Comparison of ENCODE assay signal across 18 mouse cellular contexts in genomic region chr15:101328876-101329563, GRCm38 (mm10). TPM values are rescaled to one million over a fixed set of nuclear protein-coding genes. Genes with fewer than 3 reads are reported as not detected.
A peak's percentile ranks its signal among the peaks of the same experiment; 100 is the strongest.
DNase-seq lines count a peak whose midpoint lies in the region; ATAC-seq and TF ChIP-seq lines count a peak whose summit lies in the region.
"Had no signal": no experiment of that assay in that cellular context is flagged by ENCODE, and none has a peak within 500 bp of the region (broad histone marks: within the 10 kb centered on the region; RNA-seq: fewer than 3 reads in every experiment).

No protein-coding gene starts in this region.

- in situ Hi-C loops in Patski (cut with MboI; ENCODE audit: low pct_unique_long_range_greater_than_20kb) = no loop called here

- no peak for TF ChIP-seq CTCF in gastrocnemius, adult 2 months (IDR thresholded peaks at IDR 0.05)
- no peak for TF ChIP-seq CTCF in lung, postnatal 0 days (IDR thresholded peaks at IDR 0.05)
- no peak for TF ChIP-seq CTCF in Patski (IDR thresholded peaks at IDR 0.05)

- WGBS in lung, postnatal 0 days = 67% methylated on average over 3 of the region's 3 CpGs

- no peaks in the 10 kb centered on the region for H3K27me3 ChIP-seq in lung, postnatal 0 days (replicated peaks; ENCODE audit: insufficient read depth, low read length)
- H3K27me3 ChIP-seq in Patski (no peaks in the 10 kb centered on the region), myocyte (ENCODE audit: control insufficient read depth, insufficient read depth, insufficient read length) (no peaks in the 10 kb centered on the region)

- H3K9me3 ChIP-seq in lung, postnatal 0 days (ENCODE audit: low read length) = no peaks in the 10 kb centered on the region
- H3K9me3 ChIP-seq: megakaryocyte, embryonic 14.5 days had no signal

- H3K27ac ChIP-seq in gastrocnemius, adult 2 months = no peak overlapping the region
- H3K27ac ChIP-seq in lung, postnatal 0 days (ENCODE audit: low read length) = peak overlapping the region; percentile 45

- intact Hi-C loops in gastrocnemius, adult 2 months (cut with DNase I) = loop anchor here (5.0 kb wide), 2 partner anchors 438 to 653 kb away; no protein-coding TSS in a partner anchor

- POLR2A ChIA-PET in Patski (lab: Charles Lee) = no interaction called here

- H3K4me3 ChIP-seq in gastrocnemius, adult 2 months = no peak overlapping the region
- no peak overlapping the region for H3K4me3 ChIP-seq in lung, postnatal 0 days (ENCODE audit: low read depth, low read length)
- no peak overlapping the region for H3K4me3 ChIP-seq in myocyte
- H3K4me3 ChIP-seq: megakaryocyte, embryonic 14.5 days had no signal

- DNase-seq in gastrocnemius, adult 2 months = peak; percentile 10
- no peak for DNase-seq in gastrocnemius, adult 8-10 months (ENCODE audit: low spot score in 2 of 2)
- peak; percentile 17 for DNase-seq in lung, postnatal 0 days (ENCODE audit: low spot score)
- no peak for DNase-seq in lung, postnatal 25 days (ENCODE audit: low spot score)
- no peak for DNase-seq in Patski (ENCODE audit: low read depth, low spot score)
- DNase-seq in spleen, adult 18-20 months = no peak
- no peak for DNase-seq in yolk sac, embryonic 10.5 days (ENCODE audit: low spot score)
- DNase-seq: adrenal gland, postnatal 14 days; cerebellum, adult 9-11 months; forebrain, postnatal 0 days; gastrocnemius, postnatal 14 days; lung, embryonic 14.5 days; right cerebral cortex, postnatal 4 days had no signal

- no peak overlapping the region for H3K4me2 ChIP-seq in lung, postnatal 0 days (replicated peaks; ENCODE audit: low read depth, low read length)
- peak overlapping the region; percentile 29 for H3K4me2 ChIP-seq in myocyte (ENCODE audit: low read depth)
- H3K4me2 ChIP-seq: heart, embryonic 11.5 days; liver, embryonic 11.5 days; lung, embryonic 14.5 days had no signal

- no peak for TF ChIP-seq POLR2A in myocyte (IDR thresholded peaks at IDR 0.05; ENCODE audit: insufficient read length, low read depth)

- CTCF ChIA-PET in Patski (lab: Charles Lee) = interaction anchor here (0.8 to 2.2 kb wide), 6 partner anchors 9 to 655 kb away, joined by 3 to 8 read pairs (median 5); no protein-coding TSS in a partner anchor

- no peak for ATAC-seq in lung, postnatal 0 days
- peak; percentile 5 for ATAC-seq in Patski
- ATAC-seq: forebrain, postnatal 0 days had no signal

- H3K4me1 ChIP-seq in lung, postnatal 0 days (ENCODE audit: insufficient read depth, low read depth, low read length) = no peaks in the 10 kb centered on the region

- no peaks in the 10 kb centered on the region for H3K36me3 ChIP-seq in lung, postnatal 0 days (ENCODE audit: insufficient read depth, low read length)
- no peaks in the 10 kb centered on the region for H3K36me3 ChIP-seq in myocyte (ENCODE audit: control insufficient read depth, insufficient read depth)

- no peak overlapping the region for H3K9ac ChIP-seq in lung, postnatal 0 days (replicated peaks; ENCODE audit: low read depth)
- H3K9ac ChIP-seq: forebrain, postnatal 0 days; lung, embryonic 14.5 days had no signal

- no peak overlapping the region for H3ac ChIP-seq in myocyte (ENCODE audit: control insufficient read depth, insufficient read length)

- no peak for TF ChIP-seq EP300 in lung, postnatal 0 days (IDR thresholded peaks at IDR 0.05)

- H3K79me2 ChIP-seq in myocyte (ENCODE audit: control insufficient read depth, insufficient read depth) = no peaks in the 10 kb centered on the region

TF ChIP-seq in myocyte, 11 proteins besides CTCF, POLR2A, EP300 and RAD21:
- no peak for TF ChIP-seq SRF (IDR thresholded peaks at IDR 0.05; ENCODE audit: control insufficient read depth, insufficient read length, low read depth)
- no peak for TF ChIP-seq POLR2AphosphoS2 (IDR thresholded peaks at IDR 0.05; ENCODE audit: insufficient read length, low read depth)
- peak; percentile 49 for TF ChIP-seq TCF12 (IDR thresholded peaks at IDR 0.05; ENCODE audit: insufficient read depth, poor library complexity, severe bottlenecking)
- TF ChIP-seq REST (IDR thresholded peaks at IDR 0.05; ENCODE audit: insufficient read depth, insufficient read length) = no peak
- TF ChIP-seq USF1 (IDR thresholded peaks at IDR 0.05; ENCODE audit: low read depth) = no peak
- no peak for TF ChIP-seq MAX (IDR thresholded peaks at IDR 0.05; ENCODE audit: low read depth)
- TF ChIP-seq MYOD1 (IDR thresholded peaks at IDR 0.05; ENCODE audit: control insufficient read depth in 1 of 3, insufficient read length in 2 of 3, low read depth in 2 of 3) = peak in 2 of 3 experiments; percentile 91
- TF ChIP-seq TCF3 (IDR thresholded peaks at IDR 0.05; ENCODE audit: insufficient read length, low read depth) = peak; percentile 89
- peak; percentile 66 to 97 (median 86) for TF ChIP-seq MYOG (IDR thresholded peaks at IDR 0.05; ENCODE audit: control insufficient read depth in 1 of 3, insufficient read depth in 1 of 3, insufficient read length in 2 of 3, low read depth in 2 of 3)

RNA-seq across cellular contexts. Expression of gene 6030408B16Rik, which starts 36.0 kb away (rescaled TPM):
- under 1 TPM; 0.20 to 0.36 TPM for total RNA-seq in gastrocnemius, adult 2 months (2021)
- not detected for total RNA-seq in gastrocnemius, adult 8-10 months (2022)
- 74.9 and 82.4 TPM in 2 replicates for polyA plus RNA-seq in lung, postnatal 0 days (2015; fragmentation: Nextera tagmentation; extraction: Ambion mirVana)
- polyA plus RNA-seq in Patski (2021) = not detected
- polyA plus RNA-seq in myocyte (2012; fragmentation: generic; extraction: Trizol) = 0.16 TPM
- total RNA-seq: hematopoietic stem cell, adult 5-6 weeks had no signal

RNA-seq across cellular contexts. Expression of gene Krt80, which starts 40.9 kb away (rescaled TPM):
- 1 to 10 TPM; 1.6 to 2.5 TPM for total RNA-seq in gastrocnemius, adult 2 months (2021)
- 1 to 10 TPM; 1.1 to 3.4 (median 2.5) TPM for total RNA-seq in gastrocnemius, adult 8-10 months (2022)
- 19.6 and 26.3 TPM in 2 replicates for polyA plus RNA-seq in lung, postnatal 0 days (2015; fragmentation: Nextera tagmentation; extraction: Ambion mirVana)
- 16.7 TPM for polyA plus RNA-seq in Patski (2021)
- 7.7 TPM for polyA plus RNA-seq in myocyte (2012; fragmentation: generic; extraction: Trizol)
- polyA plus RNA-seq: liver, embryonic 11.5 days had no signal

RNA-seq across cellular contexts. Expression of gene Atg101, which starts 44.9 kb away (rescaled TPM):
- 10 to 100 TPM; 23.7 to 32.4 TPM for total RNA-seq in gastrocnemius, adult 2 months (2021)
- 10 to 100 TPM; 28.6 to 35.4 (median 31.8) TPM for total RNA-seq in gastrocnemius, adult 8-10 months (2022)
- polyA plus RNA-seq in lung, postnatal 0 days (2015; fragmentation: Nextera tagmentation; extraction: Ambion mirVana) = 73.1 and 74.2 TPM in 2 replicates
- 48.6 TPM for polyA plus RNA-seq in Patski (2021)
- polyA plus RNA-seq in myocyte (2012; fragmentation: generic; extraction: Trizol) = 110 TPM

Comparison
In these comparisons a context has a peak if more than half of its experiments do, and no peak if none do; other contexts are left out.
1. DNase-seq: peak in gastrocnemius, adult 2 months (single experiment) and lung, postnatal 0 days (single experiment); none in gastrocnemius, adult 8-10 months (0 of 2), lung, postnatal 25 days (single experiment), Patski (single experiment), spleen, adult 18-20 months (0 of 2) and yolk sac, embryonic 10.5 days (single experiment).
2. RNA of gene 6030408B16Rik, which starts 36.0 kb away (polyA plus RNA-seq): 74.9 to 82.4 TPM in lung, postnatal 0 days; 0.16 TPM in myocyte (single experiment) and not detected in Patski (single experiment); every median in the first group is over 10 times any median in the second.